Mouse (Mus musculus) stomach, embryonic 15.5 days (tissue): ENCODE measurements at regions not wholly inside any gene's neighbourhood (a gene's known extent, or its start where the extent isn't known, plus 50 kb on each side); places are given as distances from the start of the nearest gene placed in this dataset.

Source experiments
- ATAC-seq: fragments of 200-750 bp; cut with Nextera tagmentation; 2 replicates; pipeline ENCODE4 v1.8.0; 2017; ENCODE audit warnings: low read depth, moderate number of reproducible peaks, moderate TSS enrichment; ENCODE audit not compliant: insufficient read depth, low FRiP score
- H3K27ac ChIP-seq: fragments of 300-500 bp; sonication (generic); 2 replicates; pipeline ENCODE4 v1.5.1; 2015; ENCODE audit warnings: mild to moderate bottlenecking, inconsistent platforms
- H3K27me3 ChIP-seq: fragments of 300-500 bp; sonication (generic); replicated peaks from 2 replicates; pipeline ENCODE4 v1.6.1; 2015; ENCODE audit warnings: inconsistent platforms
- H3K36me3 ChIP-seq: fragments of 300-500 bp; sonication (generic); 2 replicates; pipeline ENCODE4 v1.6.1; 2015; ENCODE audit warnings: inconsistent platforms
- H3K4me1 ChIP-seq: fragments of 300-500 bp; sonication (generic); 2 replicates; pipeline ENCODE4 v1.6.1; 2015; ENCODE audit warnings: inconsistent platforms
- H3K4me2 ChIP-seq: fragments of 300-500 bp; sonication (generic); 2 replicates; pipeline ENCODE4 v1.6.1; 2015; ENCODE audit warnings: mild to moderate bottlenecking, inconsistent platforms
- H3K4me3 ChIP-seq: fragments of 300-500 bp; sonication (generic); replicated peaks from 2 replicates; pipeline ENCODE4 v1.5.1; 2015; ENCODE audit warnings: inconsistent platforms
- H3K9ac ChIP-seq: fragments of 300-500 bp; sonication (generic); 2 replicates; pipeline ENCODE4 v1.6.1; 2015; ENCODE audit warnings: inconsistent platforms
- H3K9me3 ChIP-seq: fragments of 300-500 bp; sonication (generic); 2 replicates; pipeline ENCODE4 v1.6.1; 2016; ENCODE audit warnings: inconsistent platforms
- WGBS: fragments of 180-500 bp; shearing (Covaris S2); methylation state at CpG from one replicate; pipeline ENCODE4 v1.1.7; 2015; 5-methylcytosine and 5-hydroxymethylcytosine counted together

DNA sequence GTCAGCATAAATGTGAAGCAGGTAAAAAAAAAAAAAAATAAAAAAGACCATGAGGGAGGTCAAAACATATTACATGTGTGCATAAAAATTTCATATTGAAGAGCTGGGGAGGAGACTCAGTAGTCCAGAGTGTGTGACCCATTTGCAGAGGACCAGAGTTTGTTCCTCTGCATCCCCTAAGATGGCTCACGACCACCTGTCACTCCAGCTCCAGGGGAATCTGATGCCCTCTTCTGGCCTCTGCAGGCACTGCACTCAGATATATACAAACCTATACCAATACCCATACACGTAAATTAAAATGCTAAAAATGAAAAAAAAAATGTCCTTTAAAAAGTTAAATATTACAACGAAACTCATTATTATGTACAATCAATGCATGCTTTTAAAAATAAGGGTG lies 551.4 kb downstream of the Pdcd6ip start:
- H3K27me3 ChIP-seq = no peaks in the 10 kb centered on the region
- H3K4me2 ChIP-seq = no peak overlapping the region
- no peaks in the 10 kb centered on the region for H3K9me3 ChIP-seq
- no peak overlapping the region for H3K4me3 ChIP-seq
- H3K27ac ChIP-seq = no peak overlapping the region
- no peak for ATAC-seq
- no peaks in the 10 kb centered on the region for H3K36me3 ChIP-seq
- H3K9ac ChIP-seq = no peak overlapping the region
- WGBS = 57% methylated on average over 3 of the region's 3 CpGs
- no peaks in the 10 kb centered on the region for H3K4me1 ChIP-seq

DNA sequence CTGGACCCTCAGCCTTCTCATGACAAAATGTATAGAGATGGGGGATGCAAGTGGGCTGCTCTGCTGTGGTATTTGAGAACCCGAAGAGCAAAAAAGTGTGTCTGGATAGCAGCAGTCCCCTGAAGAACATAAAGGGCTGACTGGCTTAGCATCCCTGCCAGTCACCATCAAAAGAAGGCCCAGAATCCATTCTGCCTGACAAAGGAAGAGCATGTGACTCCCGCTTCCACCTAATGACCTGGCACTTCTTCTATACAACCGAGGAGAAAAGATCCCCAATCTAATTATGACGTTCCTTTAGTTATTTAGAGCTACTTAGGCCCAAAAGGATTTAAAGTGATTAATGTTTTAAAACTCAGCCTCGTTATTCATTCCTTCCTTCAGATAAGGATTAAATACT lies 559.0 kb downstream of the Pdcd6ip start:
- H3K27me3 ChIP-seq = no peaks in the 10 kb centered on the region
- no peak overlapping the region for H3K4me2 ChIP-seq
- whole genome bisulfite sequencing = 56% methylated on average over 5 of the region's 5 CpGs
- H3K4me1 ChIP-seq = no peaks in the 10 kb centered on the region
- H3K4me3 ChIP-seq = no peak overlapping the region
- H3K27ac ChIP-seq = no peak overlapping the region
- no peaks in the 10 kb centered on the region for H3K36me3 ChIP-seq
- no peak overlapping the region for H3K9ac ChIP-seq
- no peaks in the 10 kb centered on the region for H3K9me3 ChIP-seq
- no peak for ATAC-seq

DNA sequence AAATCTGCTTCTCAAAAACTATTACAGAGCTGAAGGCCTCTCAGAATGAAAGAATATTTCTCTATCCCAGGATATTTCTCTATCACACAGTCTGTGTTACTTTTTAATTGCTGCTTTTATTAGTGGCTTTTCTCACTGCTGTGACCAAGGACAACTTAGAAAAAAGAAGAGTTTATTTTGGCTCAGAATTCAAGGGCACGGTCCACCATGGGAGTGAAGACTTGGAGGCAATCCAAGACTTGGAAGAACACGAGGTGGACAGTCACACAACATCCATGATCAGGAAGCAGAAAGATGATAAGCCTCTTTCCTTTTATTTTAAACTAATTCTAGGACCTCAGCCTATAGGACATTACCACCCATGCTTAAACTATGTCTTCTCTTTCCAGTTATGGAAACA lies 561.5 kb downstream of the Pdcd6ip start:
- Histone ChIP-seq H3K4me3 (no peak overlapping the region), H3K4me1 (no peaks in the 10 kb centered on the region), H3K27ac (no peak overlapping the region), H3K9ac (no peak overlapping the region), H3K4me2 (no peak overlapping the region), H3K9me3 (no peaks in the 10 kb centered on the region), H3K36me3 (no peaks in the 10 kb centered on the region), H3K27me3 (no peaks in the 10 kb centered on the region)
- no peak for ATAC-seq
- 58% methylated on average over 2 of the region's 2 CpGs for WGBS

DNA sequence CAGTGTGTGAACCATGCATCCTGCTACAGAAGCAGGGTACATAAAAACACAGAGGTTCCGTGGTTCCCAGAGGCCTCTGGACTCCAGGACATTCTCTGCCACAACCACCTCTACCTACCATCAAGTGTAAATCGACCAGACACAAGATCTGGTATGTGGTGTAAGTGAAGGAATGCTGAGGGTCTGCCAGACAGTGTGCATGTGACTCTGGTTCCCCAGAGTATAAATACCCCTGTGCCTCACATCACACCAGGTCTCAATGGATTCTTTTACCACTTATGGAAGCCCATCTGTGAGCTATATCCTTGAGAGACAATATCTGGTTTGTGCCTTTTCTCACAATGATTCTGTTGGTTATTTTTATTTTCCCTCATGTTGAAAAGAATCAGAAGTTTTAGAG lies 563.0 kb downstream of the Pdcd6ip start:
- Histone ChIP-seq H3K27me3 (no peaks in the 10 kb centered on the region), H3K9me3 (no peaks in the 10 kb centered on the region), H3K36me3 (no peaks in the 10 kb centered on the region), H3K27ac (no peak overlapping the region), H3K4me3 (no peak overlapping the region), H3K4me1 (no peaks in the 10 kb centered on the region), H3K4me2 (no peak overlapping the region), H3K9ac (no peak overlapping the region)
- ATAC-seq = no peak
- WGBS = 62% methylated on average over 2 of the region's 2 CpGs

DNA sequence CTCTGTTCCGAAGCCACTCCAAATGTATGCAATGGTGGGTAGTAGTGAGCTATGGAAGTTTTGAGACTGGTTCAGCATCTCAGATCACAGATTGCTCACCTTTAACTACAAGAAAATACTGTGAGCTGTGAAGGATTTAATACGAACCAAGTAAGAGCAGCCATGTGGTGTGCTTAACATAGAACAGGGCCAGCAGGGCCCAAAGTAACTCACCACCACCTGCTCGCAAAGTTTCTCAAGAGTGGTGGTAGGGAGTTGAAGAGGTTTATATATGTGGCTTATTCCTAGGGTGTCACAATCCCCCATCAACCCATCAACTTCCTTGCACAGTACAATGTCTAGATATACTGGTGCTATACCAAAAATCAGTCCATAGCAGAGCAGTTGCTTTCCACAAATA lies 573.4 kb downstream of the Pdcd6ip start:
- Histone ChIP-seq H3K4me3 (no peak overlapping the region), H3K27ac (no peak overlapping the region), H3K9me3 (no peaks in the 10 kb centered on the region), H3K27me3 (no peaks in the 10 kb centered on the region), H3K9ac (no peak overlapping the region), H3K4me2 (no peak overlapping the region), H3K36me3 (no peaks in the 10 kb centered on the region), H3K4me1 (no peaks in the 10 kb centered on the region)
- 89% methylated on average over 3 of the region's 3 CpGs for WGBS
- no peak for ATAC-seq

DNA sequence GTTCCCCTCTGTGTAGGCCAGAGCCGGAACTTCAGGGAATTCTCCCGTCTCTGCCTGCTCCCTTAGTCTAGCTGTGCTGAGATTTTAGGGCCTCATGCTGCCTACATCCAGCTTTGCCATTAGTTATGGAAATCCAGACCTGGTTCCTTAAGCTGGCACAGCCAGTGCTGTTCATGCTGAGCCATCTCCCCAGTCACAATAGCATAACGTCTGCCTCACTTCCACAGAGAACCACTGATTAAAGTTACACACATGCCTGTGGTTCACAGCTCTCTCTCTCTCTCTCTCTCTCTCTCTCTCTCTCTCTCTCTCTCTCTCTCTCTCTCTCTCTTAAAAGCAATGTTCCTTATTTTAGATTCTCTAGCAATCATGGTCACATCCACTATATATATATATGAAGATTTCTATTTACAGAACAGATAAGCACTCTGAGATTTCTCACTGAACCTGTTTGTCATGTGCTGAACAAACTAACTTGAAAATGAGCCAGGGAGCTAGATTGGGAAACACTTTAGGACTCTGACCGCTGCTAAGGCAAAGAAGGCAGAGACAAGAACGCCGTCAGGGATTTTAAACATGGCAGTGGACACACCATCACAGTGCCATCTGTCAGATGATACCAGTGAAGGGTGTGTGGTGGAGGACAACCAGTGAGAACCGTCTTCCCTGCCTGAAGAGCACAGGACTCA lies 584.9 kb downstream of the Pdcd6ip start:
- H3K9ac ChIP-seq = no peak overlapping the region
- H3K36me3 ChIP-seq = no peaks in the 10 kb centered on the region
- no peaks in the 10 kb centered on the region for H3K9me3 ChIP-seq
- no peak overlapping the region for H3K4me3 ChIP-seq
- no peak overlapping the region for H3K4me2 ChIP-seq
- H3K4me1 ChIP-seq = no peaks in the 10 kb centered on the region
- no peak for ATAC-seq
- H3K27ac ChIP-seq = no peak overlapping the region
- no peaks in the 10 kb centered on the region for H3K27me3 ChIP-seq
- WGBS = 61% methylated on average over 7 of the region's 7 CpGs

DNA sequence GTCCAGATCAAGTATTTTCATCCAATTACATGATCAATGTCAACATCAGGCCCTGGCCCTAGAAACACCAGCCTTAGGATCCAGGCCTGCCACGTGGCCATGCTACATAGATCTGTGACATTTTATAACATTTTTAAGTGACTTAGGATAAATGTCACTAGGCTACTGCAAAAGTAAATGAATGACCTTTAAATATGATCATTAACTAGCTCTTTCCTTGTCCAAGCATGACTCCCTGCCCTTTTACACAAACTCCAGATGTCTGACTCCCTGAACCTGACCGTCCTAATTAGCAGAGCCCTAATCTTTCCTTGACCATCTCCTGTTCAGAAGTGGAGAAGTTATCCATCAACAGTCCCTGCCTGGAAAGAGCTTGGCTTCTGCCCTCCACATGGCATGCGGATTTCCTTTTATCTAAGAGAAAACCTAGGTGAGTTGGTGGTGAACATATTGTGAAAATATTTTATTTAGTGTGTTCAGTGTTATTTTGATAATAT lies 585.8 kb downstream of the Pdcd6ip start:
- Histone ChIP-seq H3K9ac (no peak overlapping the region), H3K4me2 (no peak overlapping the region), H3K9me3 (no peaks in the 10 kb centered on the region), H3K4me3 (no peak overlapping the region), H3K4me1 (no peaks in the 10 kb centered on the region), H3K36me3 (no peaks in the 10 kb centered on the region), H3K27ac (no peak overlapping the region), H3K27me3 (no peaks in the 10 kb centered on the region)
- WGBS = 46% methylated on average over 3 of the region's 3 CpGs
- no peak for ATAC-seq

DNA sequence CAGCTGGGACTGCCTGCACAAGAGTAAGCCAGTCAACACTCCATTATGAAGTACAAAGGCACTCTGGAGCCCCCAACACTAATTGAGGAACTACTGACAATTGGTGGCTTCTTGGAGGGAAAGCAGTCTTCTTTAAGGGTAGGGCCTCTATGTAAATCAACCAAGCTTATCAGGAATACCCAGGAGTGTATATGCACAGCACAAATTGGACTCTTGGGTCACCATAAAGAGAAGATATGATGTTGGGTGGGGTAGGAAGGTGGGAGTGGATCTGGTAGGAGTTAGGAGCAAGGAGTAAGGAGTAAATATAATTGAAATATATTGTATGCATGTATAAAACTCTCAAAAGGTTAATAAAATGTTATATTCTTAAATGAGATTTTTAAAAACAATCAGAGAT lies 587.7 kb downstream of the Pdcd6ip start:
- no peak overlapping the region for H3K9ac ChIP-seq
- no peaks in the 10 kb centered on the region for H3K27me3 ChIP-seq
- ATAC-seq = no peak
- H3K27ac ChIP-seq = no peak overlapping the region
- no peaks in the 10 kb centered on the region for H3K4me1 ChIP-seq
- no peak overlapping the region for H3K4me2 ChIP-seq
- H3K4me3 ChIP-seq = no peak overlapping the region
- H3K9me3 ChIP-seq = no peaks in the 10 kb centered on the region
- H3K36me3 ChIP-seq = no peaks in the 10 kb centered on the region

DNA sequence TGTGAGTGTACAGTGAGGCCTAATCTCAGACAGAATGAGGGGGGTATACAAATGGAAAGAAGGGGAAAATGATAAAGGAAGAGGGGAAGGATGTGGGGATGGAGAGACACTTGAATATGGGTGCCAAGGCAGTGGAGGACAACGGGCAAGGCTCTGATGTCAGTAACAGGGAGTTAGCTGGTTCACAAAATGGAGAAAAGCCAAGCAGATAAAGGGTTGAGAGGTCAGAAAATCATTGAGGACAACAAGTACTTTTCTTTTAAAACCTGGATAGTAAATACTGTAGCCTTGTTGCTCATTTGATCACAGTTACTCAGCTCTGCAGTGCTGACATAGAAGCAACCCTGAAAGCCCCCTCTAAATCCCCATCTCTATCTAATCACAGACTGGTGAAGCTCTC lies 588.3 kb downstream of the Pdcd6ip start:
- Histone ChIP-seq H3K9ac (no peak overlapping the region), H3K36me3 (no peaks in the 10 kb centered on the region), H3K4me2 (no peak overlapping the region), H3K9me3 (no peaks in the 10 kb centered on the region), H3K4me1 (no peaks in the 10 kb centered on the region), H3K27me3 (no peaks in the 10 kb centered on the region), H3K27ac (no peak overlapping the region), H3K4me3 (no peak overlapping the region)
- ATAC-seq = no peak
- WGBS = 88% methylated on average over 1 of the region's 1 CpGs

DNA sequence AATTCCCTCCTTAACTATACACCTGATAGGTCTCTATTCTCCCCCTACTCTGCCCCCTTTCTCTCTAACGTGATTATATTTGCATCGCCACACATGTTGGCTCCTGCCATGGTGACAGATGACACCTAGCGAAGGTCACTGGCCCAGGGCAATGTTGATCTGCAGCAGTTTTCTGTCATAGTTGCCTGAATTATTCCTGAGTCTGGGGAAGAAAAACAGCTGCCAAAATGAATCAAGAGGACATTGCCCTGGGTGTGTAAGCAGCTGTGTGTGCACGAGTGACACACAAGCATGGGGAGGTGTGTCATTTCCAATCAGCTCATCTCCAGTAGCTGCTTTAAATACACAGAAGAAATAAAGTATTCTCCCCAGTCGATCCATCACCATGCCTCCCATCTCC lies 592.5 kb downstream of the Pdcd6ip start:
- H3K36me3 ChIP-seq = no peaks in the 10 kb centered on the region
- no peaks in the 10 kb centered on the region for H3K27me3 ChIP-seq
- no peak overlapping the region for H3K27ac ChIP-seq
- WGBS = 48% methylated on average over 5 of the region's 5 CpGs
- no peaks in the 10 kb centered on the region for H3K4me1 ChIP-seq
- no peaks in the 10 kb centered on the region for H3K9me3 ChIP-seq
- no peak overlapping the region for H3K4me3 ChIP-seq
- H3K9ac ChIP-seq = no peak overlapping the region
- H3K4me2 ChIP-seq = no peak overlapping the region
- ATAC-seq = no peak

DNA sequence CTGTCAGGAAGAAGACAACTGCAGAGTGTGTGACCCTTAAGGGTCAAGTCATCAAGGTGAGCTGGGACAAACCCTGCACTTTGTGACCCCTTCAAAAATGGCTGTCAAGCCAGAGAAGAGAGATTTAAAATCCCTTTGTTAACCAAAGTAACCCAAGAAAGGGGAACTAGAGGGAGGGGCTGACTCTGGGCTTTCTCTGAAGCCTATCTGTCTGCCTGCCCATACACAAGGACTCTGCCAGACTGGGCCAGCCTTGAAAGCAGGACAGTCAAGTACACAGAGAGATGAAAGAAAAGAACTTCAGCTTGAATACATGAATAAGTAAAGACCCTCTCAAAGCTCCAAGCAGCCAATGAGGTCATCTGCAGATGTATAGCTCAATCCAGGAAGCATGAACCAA lies 595.3 kb downstream of the Pdcd6ip start:
- Histone ChIP-seq H3K36me3 (no peaks in the 10 kb centered on the region), H3K9ac (no peak overlapping the region), H3K27ac (no peak overlapping the region), H3K4me3 (no peak overlapping the region), H3K9me3 (no peaks in the 10 kb centered on the region), H3K27me3 (no peaks in the 10 kb centered on the region), H3K4me1 (no peaks in the 10 kb centered on the region), H3K4me2 (no peak overlapping the region)
- no peak for ATAC-seq

DNA sequence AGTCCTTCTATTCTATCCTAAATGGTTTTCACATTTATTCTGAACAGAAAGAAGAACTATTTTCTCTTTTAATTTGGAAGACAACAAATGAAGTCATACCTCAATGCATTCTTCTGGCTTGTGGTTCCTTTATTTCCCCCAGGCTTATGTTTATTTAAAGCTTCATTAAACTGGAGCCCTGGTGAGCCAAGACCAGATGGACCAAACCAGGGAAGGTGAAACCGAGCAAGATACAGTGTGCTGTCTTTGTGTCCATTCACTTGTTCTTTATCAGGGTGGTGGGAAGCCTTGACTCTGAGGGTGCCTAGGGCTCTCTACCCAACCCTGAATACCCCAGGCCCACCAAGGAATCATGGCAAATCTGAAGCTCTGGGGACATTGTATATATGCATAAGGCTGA lies 606.3 kb downstream of the Pdcd6ip start:
- 71% methylated on average over 1 of the region's 1 CpGs for WGBS
- no peak for ATAC-seq
- no peak overlapping the region for H3K4me2 ChIP-seq
- H3K4me3 ChIP-seq = no peak overlapping the region
- H3K27ac ChIP-seq = no peak overlapping the region
- no peaks in the 10 kb centered on the region for H3K27me3 ChIP-seq
- no peaks in the 10 kb centered on the region for H3K36me3 ChIP-seq
- H3K4me1 ChIP-seq = no peaks in the 10 kb centered on the region
- H3K9me3 ChIP-seq = no peaks in the 10 kb centered on the region
- no peak overlapping the region for H3K9ac ChIP-seq

DNA sequence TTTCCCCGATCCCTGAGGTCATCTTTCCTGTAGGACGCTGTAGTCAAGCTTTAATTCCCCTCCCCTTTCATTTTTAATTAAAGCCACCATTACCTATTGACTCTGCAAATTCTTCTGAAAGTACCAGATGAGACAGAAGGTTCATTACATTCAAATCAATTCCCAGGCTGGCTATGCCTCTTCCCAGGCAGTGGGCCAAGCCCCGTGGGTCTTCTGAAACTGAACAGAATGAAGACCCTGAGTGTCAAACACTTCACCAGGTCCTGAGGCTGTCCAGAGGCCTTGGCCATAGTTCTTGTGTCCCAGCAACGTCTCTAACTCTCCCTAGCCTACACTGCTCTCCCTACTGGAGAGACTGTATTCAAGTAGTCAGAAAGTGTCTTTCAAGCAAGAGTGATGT lies 607.4 kb downstream of the Pdcd6ip start:
- H3K4me3 ChIP-seq = no peak overlapping the region
- no peak for ATAC-seq
- 66% methylated on average over 4 of the region's 4 CpGs for WGBS

More for the DNA sequence above, 607.4 kb downstream of the Pdcd6ip start:
- no peaks in the 10 kb centered on the region for H3K27me3 ChIP-seq
- no peaks in the 10 kb centered on the region for H3K36me3 ChIP-seq
- no peak overlapping the region for H3K9ac ChIP-seq
- no peaks in the 10 kb centered on the region for H3K4me1 ChIP-seq
- H3K27ac ChIP-seq = no peak overlapping the region
- H3K9me3 ChIP-seq = no peaks in the 10 kb centered on the region
- no peak overlapping the region for H3K4me2 ChIP-seq
